Mouse (Mus musculus) ES-E14 (cell line): ENCODE measurements around the gene Wee1.

Experiments
- HCFC1 ChIP-seq: IDR thresholded peaks from 2 replicates; pipeline ENCODE4 v1.6.1; 2012; ENCODE audit warnings: low read length, inconsistent platforms, borderline replicate concordance; ENCODE audit not compliant: insufficient read depth
- ZNF384 ChIP-seq: IDR thresholded peaks from 2 replicates; pipeline ENCODE4 v1.6.1; 2012; ENCODE audit warnings: low read depth, low read length, inconsistent platforms

DNA sequence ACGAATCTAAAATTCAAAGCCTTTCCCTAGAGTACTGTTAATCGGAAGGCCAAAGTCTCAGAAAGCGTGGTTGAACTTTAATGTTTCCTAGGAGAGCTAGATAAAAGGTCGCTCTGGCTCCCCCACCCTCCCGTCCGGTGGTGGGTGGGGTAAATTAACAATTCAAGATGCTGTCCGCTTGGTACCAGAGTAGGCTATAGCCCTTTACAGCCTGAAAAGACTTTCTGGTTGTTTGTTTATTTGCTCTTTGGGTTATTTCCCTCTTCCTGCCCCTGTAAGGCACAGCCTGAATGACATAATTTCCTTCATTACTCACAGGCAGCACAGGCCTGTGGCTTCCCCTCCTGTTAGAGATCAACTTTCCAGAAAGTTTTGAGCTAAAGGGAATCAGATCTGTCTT is 68.1 kb downstream of the Wee1 start:
- TF ChIP-seq ZNF384, result no peak
- no peak for TF ChIP-seq HCFC1
